Mouse (Mus musculus): ENCODE measurements at regions not wholly inside any gene's neighbourhood (a gene's known extent, or its start where the extent isn't known, plus 50 kb on each side); places are given as distances from the start of the nearest gene placed in this dataset.

DNA sequence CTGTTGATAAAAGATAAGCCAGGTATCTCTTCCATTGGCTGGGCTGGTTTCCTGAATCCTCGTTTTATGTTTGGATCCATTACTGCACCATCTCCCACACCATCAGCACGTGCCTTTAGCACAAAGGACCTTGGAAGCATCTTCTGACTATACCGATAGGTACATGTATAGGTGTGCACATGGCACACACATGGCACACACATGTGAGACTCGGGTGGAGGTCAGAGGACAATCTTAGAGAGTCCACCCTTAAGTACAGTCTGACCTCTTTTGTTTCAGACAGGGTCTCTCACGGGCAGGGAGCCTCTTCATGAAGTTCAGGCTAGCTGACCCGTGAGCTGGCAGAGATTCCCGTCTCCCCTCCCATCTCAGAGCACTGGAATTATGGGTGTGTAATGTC lies 142.3 kb upstream of the Zfp618 start:
- TF ChIP-seq CTCF (IDR thresholded peaks at IDR 0.05; ENCODE audit: control insufficient read depth, insufficient read depth, low read length) (no peak), POLR2A (IDR thresholded peaks at IDR 0.05; ENCODE audit: borderline replicate concordance, control insufficient read depth, low read depth, low read length) (no peak)

Data from bone marrow, adult 2 months (tissue).